Comparison of ENCODE assay signal across 23 mouse cellular contexts in the genomic region with DNA sequence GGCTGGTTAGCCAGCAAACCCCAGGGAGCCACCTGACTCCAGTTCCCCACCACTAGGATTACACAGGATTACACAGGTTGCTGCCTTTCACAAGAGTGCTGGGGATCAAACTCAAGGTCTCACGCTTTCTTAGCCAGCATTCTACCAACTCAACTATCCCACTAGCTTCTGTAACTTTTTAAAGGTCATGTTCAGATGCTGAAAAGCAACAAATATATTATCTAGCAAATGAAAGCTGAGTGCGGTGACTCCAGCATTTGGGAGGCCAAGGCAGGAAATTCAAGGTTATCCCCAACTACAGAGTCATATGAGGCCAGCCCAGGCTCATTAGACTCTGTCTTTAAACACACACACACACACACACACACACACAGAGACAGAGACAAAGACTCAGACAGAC. TPM values are rescaled to one million over a fixed set of nuclear protein-coding genes. Genes with fewer than 3 reads are reported as not detected.
"Had no signal": no experiment of that assay in that cellular context is flagged by ENCODE, and none has a peak within 500 bp of the region (broad histone marks: within the 10 kb centered on the region; RNA-seq: fewer than 3 reads in every experiment).

No protein-coding gene starts in this region.

- H3K4me1 ChIP-seq: limb, embryonic 10.5 days; limb, embryonic 13.5 days; neural tube, embryonic 12.5 days had no signal

- H3K27me3 ChIP-seq: kidney, embryonic 15.5 days; limb, embryonic 13.5 days; liver, embryonic 15.5 days; midbrain, embryonic 12.5 days; midbrain, embryonic 15.5 days; neural tube, embryonic 12.5 days; neural tube, embryonic 15.5 days had no signal

- H3K9ac ChIP-seq: kidney, embryonic 15.5 days; limb, embryonic 13.5 days; liver, embryonic 15.5 days; midbrain, embryonic 12.5 days; midbrain, embryonic 15.5 days; neural tube, embryonic 12.5 days; neural tube, embryonic 15.5 days had no signal

- H3K4me3 ChIP-seq: kidney, embryonic 15.5 days; limb, embryonic 10.5 days; limb, embryonic 13.5 days; liver, embryonic 15.5 days; midbrain, embryonic 12.5 days; midbrain, embryonic 15.5 days; neural tube, embryonic 12.5 days; neural tube, embryonic 15.5 days had no signal

- H3K9me3 ChIP-seq: kidney, embryonic 15.5 days; limb, embryonic 10.5 days; limb, embryonic 13.5 days; liver, embryonic 15.5 days; midbrain, embryonic 12.5 days; midbrain, embryonic 15.5 days; neural tube, embryonic 12.5 days; neural tube, embryonic 15.5 days had no signal

- H3K4me2 ChIP-seq: kidney, embryonic 15.5 days; limb, embryonic 13.5 days; liver, embryonic 15.5 days; midbrain, embryonic 12.5 days; midbrain, embryonic 15.5 days; neural tube, embryonic 12.5 days; neural tube, embryonic 15.5 days had no signal

- DNase-seq: kidney, adult 8-10 months; kidney, postnatal 10 days; kidney, postnatal 36 days; liver; lung, adult 2 months; right cerebral cortex, adult 18-20 months; right cerebral cortex, postnatal 14 days; right cerebral cortex, postnatal 4 days; thymus, adult 18-20 months; thymus, postnatal 36 days had no signal

- ATAC-seq: midbrain, embryonic 15.5 days had no signal

- H3K36me3 ChIP-seq: limb, embryonic 10.5 days; midbrain, embryonic 12.5 days; midbrain, embryonic 15.5 days; neural tube, embryonic 12.5 days; neural tube, embryonic 15.5 days had no signal

- H3K27ac ChIP-seq: kidney, embryonic 15.5 days; limb, embryonic 10.5 days; limb, embryonic 13.5 days; liver, embryonic 15.5 days; macrophage; midbrain, embryonic 12.5 days; midbrain, embryonic 15.5 days; neural tube, embryonic 12.5 days; neural tube, embryonic 15.5 days; stomach, postnatal 0 days had no signal

RNA-seq across cellular contexts. Expression of gene Olfr718-ps1, which starts 44.1 kb away (rescaled TPM):
- total RNA-seq: megakaryocyte, adult 5-6 weeks had no signal
- polyA plus RNA-seq: liver, embryonic 15.5 days; lung, adult 2 months; lung, embryonic 16.5 days; macrophage; midbrain, embryonic 12.5 days; neural tube, embryonic 12.5 days; neural tube, embryonic 15.5 days; stomach, postnatal 0 days; urinary bladder, adult 2 months had no signal
